Mouse (Mus musculus): ENCODE data around the gene Tas2r131.
"Not testable (repeated sequence)": the region's sequence is repeated elsewhere in the genome, so short reads cannot be mapped to it uniquely, and the experiment has no call there.

Tas2r131 gene

DNA sequence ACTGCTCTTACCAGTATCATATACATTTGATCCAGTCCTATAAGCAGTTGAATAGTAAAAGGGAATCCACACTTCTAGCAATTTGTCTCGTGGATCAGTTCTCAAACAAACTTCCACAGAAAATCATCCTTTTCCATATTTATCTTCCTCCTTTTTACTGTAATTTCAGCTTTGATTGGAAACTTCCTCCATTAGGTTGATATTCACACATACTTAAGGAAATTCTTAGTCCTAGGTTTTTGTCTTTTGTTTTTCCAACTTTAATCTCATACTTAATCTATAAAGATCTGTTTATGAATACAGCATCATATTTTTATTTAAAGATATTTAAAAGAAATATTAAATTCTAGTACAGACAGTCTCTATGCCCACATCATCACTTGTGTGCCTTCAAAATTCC is at the start of gene Tas2r131:
TSS of gene Tas2r131 (minus strand) at position 101 of the 400 bp plus-strand sequence.
- DNase-seq, result no peak

DNA sequence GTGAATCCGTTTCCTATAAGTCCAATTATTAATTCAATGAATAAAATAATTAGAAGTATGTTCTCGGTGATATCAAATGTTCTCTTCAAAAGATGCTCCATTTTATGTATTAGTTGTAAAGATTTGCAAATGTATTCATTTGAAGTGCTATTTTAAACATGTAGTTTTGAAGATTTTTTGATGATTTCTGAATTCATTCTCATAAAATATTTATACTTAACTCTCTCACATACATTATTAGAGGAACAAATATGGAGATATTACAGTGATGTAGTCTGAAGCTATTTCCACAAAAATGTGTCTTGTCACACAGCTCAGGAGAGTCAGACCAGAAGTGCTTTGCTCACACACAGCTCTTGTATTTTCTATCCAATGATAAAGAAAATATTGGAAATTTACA is 23.1 kb upstream of the Tas2r131 start, which contains the start of gene Tas2r109:
TSS of gene Tas2r109 (minus strand) at position 101 of the 400 bp plus-strand sequence.
- no peak for DNase-seq

DNA sequence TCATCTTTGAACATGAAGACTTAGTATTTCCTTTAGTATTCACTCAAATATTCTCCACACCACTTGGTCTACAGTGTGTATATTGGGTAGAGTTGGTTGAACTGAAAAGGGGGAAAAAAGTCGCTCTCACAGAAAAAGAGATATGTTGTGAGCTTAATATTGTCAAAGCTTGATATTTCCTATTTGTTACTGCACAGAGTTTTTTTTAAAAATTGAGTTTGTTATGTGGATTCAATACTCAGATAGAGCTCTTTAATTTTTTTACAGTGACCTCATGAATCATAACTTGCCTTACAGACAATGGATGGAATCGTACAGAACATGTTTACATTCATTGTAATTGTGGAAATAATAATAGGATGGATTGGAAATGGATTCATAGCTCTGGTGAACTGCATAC is 6.9 kb downstream of the Tas2r131 start, which contains the start of gene Tas2r129:
TSS of gene Tas2r129 (plus strand) at position 301 of the 400 bp plus-strand sequence.
- no peak for DNase-seq

DNA sequence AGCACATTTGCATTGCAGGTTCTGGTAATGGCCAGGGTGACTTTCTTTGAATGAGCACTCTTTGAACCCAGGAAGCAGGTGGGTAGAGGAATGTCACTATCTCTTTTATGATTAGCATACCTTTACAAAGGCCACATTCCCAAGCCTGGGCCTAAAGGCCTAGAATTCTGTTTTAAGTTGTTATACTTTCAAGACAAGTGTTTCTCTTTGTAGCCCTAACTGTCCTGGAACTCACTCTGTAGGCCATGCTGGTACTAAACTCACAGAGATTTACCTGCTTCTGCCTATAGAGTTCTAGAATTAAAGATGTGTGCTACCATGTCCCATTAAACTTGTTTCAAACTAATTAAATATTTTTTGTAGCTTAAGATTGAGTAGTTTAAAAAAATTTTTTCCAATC is 16.3 kb downstream of the Tas2r131 start:
- DNase-seq, result not testable (repeated sequence)

DNA sequence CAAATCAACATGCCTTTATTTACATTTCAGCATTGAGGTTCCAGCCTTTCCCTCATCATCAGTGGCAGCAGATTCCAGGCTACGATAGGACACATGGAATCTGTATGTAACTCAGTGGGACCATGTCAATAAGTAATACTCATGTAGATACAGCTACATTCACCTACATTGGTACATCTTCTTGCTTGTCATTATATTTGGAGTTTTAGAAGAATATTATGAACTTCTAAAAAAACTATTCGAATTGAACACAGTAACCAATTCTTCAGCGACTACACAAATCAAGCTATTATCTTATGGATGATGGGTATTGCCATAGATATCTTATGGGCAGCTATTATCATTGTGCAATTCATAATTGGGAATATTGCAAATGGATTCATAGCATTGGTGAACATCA is 48.4 kb downstream of the Tas2r131 start, which contains the start of gene Tas2r125:
TSS of gene Tas2r125 (plus strand) at position 301 of the 400 bp plus-strand sequence.
- no peak for DNase-seq
